26 mouse cellular contexts compared by ENCODE assay signal in the genomic region with DNA sequence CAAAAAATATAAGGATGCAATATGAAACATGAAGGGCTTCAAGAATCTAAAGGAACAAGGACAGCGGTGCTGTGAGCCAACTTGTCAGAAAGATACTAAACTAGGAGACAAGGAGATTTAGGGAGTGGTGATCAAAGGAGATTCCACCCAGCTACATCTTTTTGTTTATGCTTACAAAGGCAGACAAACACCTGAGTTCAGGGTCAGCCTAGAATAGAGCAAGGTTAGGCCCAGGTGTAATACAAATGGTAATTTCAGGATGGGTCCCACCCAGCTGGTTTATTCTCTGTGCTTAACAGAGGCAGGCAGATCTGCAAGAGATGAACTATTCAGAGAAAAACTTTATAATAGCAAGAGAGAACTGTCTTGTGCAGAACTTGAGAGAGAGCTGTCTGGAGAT. TPM values are rescaled to one million over a fixed set of nuclear protein-coding genes. Genes with fewer than 3 reads are reported as not detected.
A peak's percentile ranks its signal among the peaks of the same experiment; 100 is the strongest.
DNase-seq lines count a peak whose midpoint lies in the region; ATAC-seq and TF ChIP-seq lines count a peak whose summit lies in the region.
"Had no signal": no experiment of that assay in that cellular context is flagged by ENCODE, and none has a peak within 500 bp of the region (broad histone marks: within the 10 kb centered on the region; RNA-seq: fewer than 3 reads in every experiment).

No protein-coding gene starts in this region.

- no peak for TF ChIP-seq POLR2A in ES-Bruce4 (IDR thresholded peaks at IDR 0.05; ENCODE audit: insufficient read depth, low read length)

- H3K27ac ChIP-seq in ES-Bruce4 (ENCODE audit: insufficient read depth, low read length) (peak overlapping the region; percentile 100), ES-E14 (ENCODE audit: insufficient read depth, low read depth, low read length, poor library complexity, severe bottlenecking) (peak overlapping the region; percentile 100; the same call in 1 of the 2 replicates)
- H3K27ac ChIP-seq in intestine, postnatal 0 days (ENCODE audit: low read depth, low read length) = no peak overlapping the region
- H3K27ac ChIP-seq: embryonic facial prominence, embryonic 10.5 days; embryonic facial prominence, embryonic 12.5 days; forebrain, embryonic 13.5 days; forebrain, embryonic 15.5 days had no signal

- peak overlapping the region; percentile 39; the same call in 1 of the 2 replicates for H3K4me3 ChIP-seq in E14TG2a.4 (replicated peaks; ENCODE audit: low read length)
- H3K4me3 ChIP-seq in ES-Bruce4 (ENCODE audit: low read depth, low read length) = no peak overlapping the region
- no peak overlapping the region for H3K4me3 ChIP-seq in ES-E14 (ENCODE audit: insufficient read depth in 1 of 2, low read depth in 1 of 2, low read length in 2 of 2, poor library complexity in 1 of 2, severe bottlenecking in 1 of 2)
- no peak overlapping the region for H3K4me3 ChIP-seq in intestine, postnatal 0 days (ENCODE audit: low read depth, low read length)
- H3K4me3 ChIP-seq: embryonic facial prominence, embryonic 10.5 days; embryonic facial prominence, embryonic 12.5 days; forebrain, embryonic 13.5 days; forebrain, embryonic 15.5 days had no signal

- ATAC-seq in intestine, postnatal 0 days = no peak
- ATAC-seq: activated CD4-positive, CD25-positive, alpha-beta regulatory T cell, adult 4 months; forebrain, embryonic 13.5 days; forebrain, embryonic 15.5 days; forebrain, postnatal 0 days had no signal

- TF ChIP-seq CTCF in E14TG2a.4 (conservative IDR thresholded peaks at IDR 0.05; ENCODE audit: low read length) = no peak
- no peak for TF ChIP-seq CTCF in ES-Bruce4 (IDR thresholded peaks at IDR 0.05; ENCODE audit: low read depth, low read length)
- TF ChIP-seq CTCF in intestine, postnatal 0 days (IDR thresholded peaks at IDR 0.05; ENCODE audit: low read depth) = no peak

- H3K27me3 ChIP-seq in E14TG2a.4 (ENCODE audit: insufficient read depth, low read length) (no peaks in the 10 kb centered on the region), ES-Bruce4 (ENCODE audit: control insufficient read depth, insufficient read depth, low read length, poor library complexity, severe bottlenecking) (no peaks in the 10 kb centered on the region)
- H3K27me3 ChIP-seq in intestine, postnatal 0 days (replicated peaks; ENCODE audit: control insufficient read depth, insufficient read depth, low read length) = 0 out of 2 replicates have a peak, but pooled peaks cover 13% of the 10 kb centered on the region

- H3K36me3 ChIP-seq in E14TG2a.4 (ENCODE audit: insufficient read depth, low read length) (peaks cover 3% of the 10 kb centered on the region; the same call in 1 of the 2 replicates), ES-Bruce4 (ENCODE audit: control insufficient read depth, insufficient read depth, low read length, poor library complexity, severe bottlenecking) (no peaks in the 10 kb centered on the region), ES-E14 (ENCODE audit: control insufficient read depth, insufficient read depth, low read length, poor library complexity, severe bottlenecking) (no peaks in the 10 kb centered on the region)
- H3K36me3 ChIP-seq in intestine, postnatal 0 days (ENCODE audit: control insufficient read depth, insufficient read depth) = no peaks in the 10 kb centered on the region
- H3K36me3 ChIP-seq: embryonic facial prominence, embryonic 10.5 days; embryonic facial prominence, embryonic 12.5 days; forebrain, embryonic 15.5 days had no signal

- H3K4me1 ChIP-seq in E14TG2a.4 (replicated peaks; ENCODE audit: low read depth, low read length) (peaks cover 79% of the 10 kb centered on the region), ES-Bruce4 (ENCODE audit: control insufficient read depth, insufficient read depth, low read length) (peaks cover 6% of the 10 kb centered on the region), ES-E14 (ENCODE audit: control insufficient read depth in 2 of 2, insufficient read depth in 2 of 2, low read length in 2 of 2, poor library complexity in 1 of 2) (peaks cover 18 to 23% of the 10 kb centered on the region in 2 experiments)
- H3K4me1 ChIP-seq in intestine, postnatal 0 days (replicated peaks; ENCODE audit: control insufficient read depth, insufficient read depth, low read length) = no peaks in the 10 kb centered on the region

- H3K9ac ChIP-seq in ES-Bruce4 (ENCODE audit: low read depth, poor library complexity, severe bottlenecking) = peak overlapping the region; percentile 63
- no peak overlapping the region for H3K9ac ChIP-seq in ES-E14 (ENCODE audit: insufficient read depth, low read depth, low read length, poor library complexity, severe bottlenecking)
- H3K9ac ChIP-seq in intestine, postnatal 0 days (ENCODE audit: low read depth, low read length) = no peak overlapping the region
- H3K9ac ChIP-seq: embryonic facial prominence, embryonic 12.5 days; forebrain, embryonic 13.5 days; forebrain, embryonic 15.5 days; forebrain, postnatal 0 days had no signal

- 97% methylated on average over 1 of the region's 1 CpGs for WGBS in intestine, postnatal 0 days

- TF ChIP-seq EP300 in ES-Bruce4 (IDR thresholded peaks at IDR 0.05; ENCODE audit: insufficient read depth, low read depth, low read length) = 0 out of 2 replicates have a peak, but pooled peaks have one; percentile 56

- no peak overlapping the region for H3K4me2 ChIP-seq in intestine, postnatal 0 days (replicated peaks; ENCODE audit: low read depth)
- H3K4me2 ChIP-seq: embryonic facial prominence, embryonic 12.5 days; forebrain, embryonic 13.5 days; forebrain, embryonic 15.5 days had no signal

- H3K9me3 ChIP-seq in E14TG2a.4 (ENCODE audit: low read length) = no peaks in the 10 kb centered on the region
- no peaks in the 10 kb centered on the region for H3K9me3 ChIP-seq in ES-Bruce4 (replicated peaks; ENCODE audit: control insufficient read depth, insufficient read depth, low read length, poor library complexity, severe bottlenecking)
- H3K9me3 ChIP-seq in ES-E14 (ENCODE audit: control insufficient read depth, insufficient read depth, low read depth, low read length) = no peaks in the 10 kb centered on the region
- no peaks in the 10 kb centered on the region for H3K9me3 ChIP-seq in intestine, postnatal 0 days (ENCODE audit: control insufficient read depth)
- H3K9me3 ChIP-seq: embryonic facial prominence, embryonic 10.5 days; embryonic facial prominence, embryonic 12.5 days; forebrain, embryonic 13.5 days; forebrain, embryonic 15.5 days had no signal

- in situ Hi-C loops in ES-E14 (cut with MboI; ENCODE audit: low sequenced_read_pairs in 2 of 2, unreplicated experiment in 2 of 2) = no loop called here

- DNase-seq in ES-E14 (ENCODE audit: low read depth, low spot score) (peak; percentile 75), WW6 (ENCODE audit: low read depth, low spot score) (peak; percentile 53)
- no peak for DNase-seq in cerebellum, adult 11 months
- DNase-seq in heart, postnatal 10 days = no peak
- no peak for DNase-seq in cerebellum, postnatal 10 days
- DNase-seq: adrenal gland, adult 8-10 months; adrenal gland, postnatal 14 days; adrenal gland, postnatal 36 days; cerebellum, adult 18-20 months; cerebellum, adult 8-10 months; cerebellum, adult 9-11 months; cerebellum, postnatal 25 days; forebrain, postnatal 0 days had no signal

- intact Hi-C loops in heart, postnatal 10 days (cut with DNase I) = loop anchor here (5.0 kb wide), 1 partner anchor 104 kb away; the partner anchor contains the start of gene Mllt1

TF ChIP-seq in ES-E14, 5 proteins besides CTCF, POLR2A, EP300 and RAD21:
- no peak for TF ChIP-seq HCFC1 (IDR thresholded peaks at IDR 0.05; ENCODE audit: borderline replicate concordance, insufficient read depth, low read length)
- no peak for TF ChIP-seq MAFK (IDR thresholded peaks at IDR 0.05; ENCODE audit: insufficient read depth, low read depth, low read length)
- TF ChIP-seq ZC3H11A (IDR thresholded peaks at IDR 0.05; ENCODE audit: borderline replicate concordance, low read depth, low read length) = no peak
- no peak for TF ChIP-seq ZNF384 (IDR thresholded peaks at IDR 0.05; ENCODE audit: low read depth, low read length)
- TF ChIP-seq CHD2 (IDR thresholded peaks at IDR 0.05; ENCODE audit: low read depth, low read length) = no peak; the same call in 1 of the 2 replicates

RNA-seq across cellular contexts. Expression of gene Rfx2, which starts 2.6 kb away (rescaled TPM):
- 27.5 and 30.5 TPM in 2 replicates for polyA plus RNA-seq in ES-Bruce4 (2011; ENCODE audit: insufficient read depth, insufficient read length, low read depth, missing spikeins)
- total RNA-seq in ES-E14 (2012; rRNA removed) = 15.8 and 22.5 TPM in 2 replicates
- 10 to 100 TPM in 1 of 2 experiments, 1 to 10 TPM in 1; 6.5 to 10.5 TPM for total RNA-seq in heart, postnatal 10 days (2021)
- polyA plus RNA-seq in intestine, postnatal 0 days (2015; fragmentation: Nextera tagmentation; extraction: Ambion mirVana) = 1.4 and 1.6 TPM in 2 replicates

RNA-seq across cellular contexts. Expression of gene Acsbg2, which starts 40.9 kb away (rescaled TPM):
- polyA plus RNA-seq in ES-Bruce4 (2011; ENCODE audit: insufficient read depth, insufficient read length, low read depth, missing spikeins) = 0.46 and 0.68 TPM in 2 replicates
- total RNA-seq in ES-E14 (2012; rRNA removed) = 0.58 and 0.90 TPM in 2 replicates
- total RNA-seq in heart, postnatal 10 days (2021) = not detected
- not detected in 2 replicates for polyA plus RNA-seq in intestine, postnatal 0 days (2015; fragmentation: Nextera tagmentation; extraction: Ambion mirVana)
- total RNA-seq: forebrain, postnatal 0 days; MEL had no signal
- polyA plus RNA-seq: C2C12; cortical plate, adult 2 months; embryonic facial prominence, embryonic 10.5 days; embryonic facial prominence, embryonic 12.5 days; embryonic facial prominence, embryonic 14.5 days; forebrain, embryonic 11.5 days; forebrain, embryonic 13.5 days; forebrain, embryonic 15.5 days; forebrain, postnatal 0 days had no signal

RNA-seq across cellular contexts. Expression of gene 1700061G19Rik, which starts 41.9 kb away (rescaled TPM):
- polyA plus RNA-seq in ES-Bruce4 (2011; ENCODE audit: insufficient read depth, insufficient read length, low read depth, missing spikeins) = 8.0 and 8.4 TPM in 2 replicates
- 17.3 and 24.0 TPM in 2 replicates for total RNA-seq in ES-E14 (2012; rRNA removed)
- under 1 TPM; 0.10 to 0.12 TPM for total RNA-seq in heart, postnatal 10 days (2021)
- 0.23 and 0.30 TPM in 2 replicates for polyA plus RNA-seq in intestine, postnatal 0 days (2015; fragmentation: Nextera tagmentation; extraction: Ambion mirVana)

Comparison
In these comparisons a context has a peak if more than half of its experiments do, and no peak if none do; other contexts are left out.
1. DNase-seq: peak in ES-E14 (single experiment) and WW6 (single experiment); none in cerebellum, adult 11 months (single experiment), heart, postnatal 10 days (0 of 2) and cerebellum, postnatal 10 days (0 of 2).
2. RNA of gene 1700061G19Rik, which starts 41.9 kb away (total RNA-seq): 17.3 to 24.0 TPM in ES-E14; 0.10 to 0.12 TPM in heart, postnatal 10 days; every median in the first group is over 10 times any median in the second.